Mouse (Mus musculus): ENCODE results near the gene Nupl1. TPM values are rescaled to one million over a fixed set of nuclear protein-coding genes. Genes with fewer than 3 reads are reported as not detected.

Gene Nupl1
- polyA plus RNA-seq (2011; ENCODE audit: insufficient read depth, insufficient read length, low replicate concordance, missing spikeins): 0.45 TPM in 1 of 2 replicates, not detected in the other

DNA sequence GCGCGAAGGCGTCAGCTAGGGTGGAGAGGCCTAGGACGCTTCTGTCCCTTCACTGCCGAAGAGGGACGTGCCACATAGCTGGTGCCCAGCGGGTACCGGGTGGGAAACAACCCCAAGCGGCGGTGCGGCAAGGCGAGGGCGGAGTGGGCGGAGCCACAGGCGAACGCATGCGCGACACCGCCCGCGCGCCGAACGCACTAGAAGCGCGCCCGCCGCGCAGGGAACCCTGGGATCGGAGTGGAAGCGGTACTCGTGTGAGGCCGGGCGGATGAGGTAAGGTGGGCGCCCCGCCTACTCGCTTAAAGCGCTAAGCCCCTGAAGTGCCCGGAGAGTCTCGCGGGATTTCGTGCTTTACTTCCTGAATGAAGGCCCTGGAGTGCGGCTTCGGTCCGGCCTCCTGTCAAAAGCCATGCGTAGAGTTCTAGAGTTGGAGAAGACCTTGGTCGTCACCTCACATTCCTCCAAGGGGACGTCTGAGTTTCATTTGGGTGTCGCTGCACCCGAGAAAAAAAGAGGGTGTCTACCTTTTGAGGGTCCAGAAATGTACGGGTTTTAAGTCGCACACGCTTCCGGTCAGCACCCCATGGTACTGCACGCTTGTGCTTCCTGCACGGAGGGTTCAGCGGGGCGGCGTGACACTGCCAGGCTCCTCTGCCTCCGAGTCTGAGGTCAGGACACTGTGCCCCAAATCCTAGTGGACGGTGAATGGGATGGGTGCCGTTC is at the start of gene Nupl1, which contains the start of gene Gm49336:
Nupl1 (minus strand) TSS at position 151 of the 723 bp plus-strand sequence.
Gm49336 (minus strand) TSS at position 227 of the 723 bp plus-strand sequence.
- Histone ChIP-seq H3K4me1 (ENCODE audit: control insufficient read depth, insufficient read depth, low read length) (no peaks in the 10 kb centered on the region; the same call in 1 of the 2 replicates), H3K27ac (ENCODE audit: control insufficient read depth, insufficient read depth, low read depth, low read length, poor library complexity) (peak within 1 kb of the TSS; percentile 85), H3K4me3 (replicated peaks; ENCODE audit: control insufficient read depth, low read depth, low read length) (peak within 1 kb of the TSS; percentile 96)
- under 1% methylated on average over 62 of the region's 62 CpGs for WGBS
- TF ChIP-seq CTCF (IDR thresholded peaks at IDR 0.05; ENCODE audit: control insufficient read depth, insufficient read depth, low read length): 0 out of 2 replicates have a peak, but pooled peaks have one; percentile 9
- peak; percentile 95 for TF ChIP-seq POLR2A (IDR thresholded peaks at IDR 0.05; ENCODE audit: borderline replicate concordance, control insufficient read depth, low read depth, low read length)

DNA sequence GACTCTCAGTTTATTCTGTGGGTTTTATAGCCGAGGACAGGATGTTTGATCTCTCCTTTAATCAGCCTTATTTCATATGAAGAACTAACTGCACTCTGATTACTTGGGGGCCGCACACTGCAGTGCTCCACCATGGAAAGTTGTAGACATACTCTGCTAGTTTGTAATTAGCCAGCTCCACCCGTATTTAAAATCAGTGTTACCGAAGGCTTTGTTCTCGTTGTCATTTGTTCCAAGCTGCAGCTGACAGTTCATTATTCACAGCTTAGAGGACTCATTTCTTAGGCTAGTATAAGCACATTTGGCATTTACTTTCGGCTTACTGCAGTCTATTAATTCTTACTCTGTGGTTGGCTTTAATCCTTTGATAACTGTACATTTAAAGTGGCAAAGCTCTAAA is 49.8 kb upstream of the Nupl1 start:
- H3K27ac ChIP-seq (ENCODE audit: control insufficient read depth, insufficient read depth, low read depth, low read length, poor library complexity): no peak overlapping the region
- TF ChIP-seq CTCF (IDR thresholded peaks at IDR 0.05; ENCODE audit: control insufficient read depth, insufficient read depth, low read length): no peak
- TF ChIP-seq POLR2A (IDR thresholded peaks at IDR 0.05; ENCODE audit: borderline replicate concordance, control insufficient read depth, low read depth, low read length): no peak
- H3K4me3 ChIP-seq (replicated peaks; ENCODE audit: control insufficient read depth, low read depth, low read length): no peak overlapping the region
- WGBS: 71% methylated on average over 6 of the region's 6 CpGs
- H3K4me1 ChIP-seq (ENCODE audit: control insufficient read depth, insufficient read depth, low read length): no peaks in the 10 kb centered on the region

DNA sequence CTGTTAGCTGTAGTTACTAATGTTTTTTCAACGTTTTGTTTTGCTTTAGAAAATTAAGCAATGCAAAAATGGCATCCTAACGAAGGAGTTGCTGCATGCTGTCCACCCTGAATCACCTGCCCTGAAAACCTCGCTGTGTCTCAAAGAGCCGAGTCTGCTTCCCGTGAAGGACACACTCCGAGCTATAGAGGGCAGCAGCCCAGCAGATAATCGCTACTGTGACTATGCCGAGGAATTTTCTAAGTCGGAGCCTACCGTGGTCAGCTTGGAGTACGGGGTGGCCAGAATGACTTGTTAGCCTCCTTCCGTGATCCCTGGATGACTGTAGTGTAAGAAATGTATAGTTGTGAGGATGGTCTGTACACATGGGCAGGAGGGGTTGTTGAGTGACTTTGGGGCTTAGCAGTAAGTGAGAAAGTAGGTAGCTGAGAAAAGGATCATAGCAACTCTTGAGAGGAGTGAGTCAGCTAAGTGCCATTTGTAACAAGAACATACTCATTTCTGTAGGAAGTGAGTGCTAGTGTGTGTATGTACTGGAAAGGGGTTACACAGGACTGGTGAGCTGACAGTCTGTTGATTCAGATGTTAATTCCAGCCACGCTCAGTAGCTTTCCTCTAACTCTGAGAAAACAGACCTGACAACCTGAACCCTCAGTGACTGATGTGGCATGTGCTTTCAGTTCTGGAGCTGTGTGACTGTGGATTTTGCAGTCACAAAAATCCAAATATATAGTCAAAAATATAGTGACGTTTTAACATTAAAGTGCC is 49.2 kb upstream of the Nupl1 start:
- Histone ChIP-seq H3K27ac (ENCODE audit: control insufficient read depth, insufficient read depth, low read depth, low read length, poor library complexity) (no peak overlapping the region), H3K4me1 (ENCODE audit: control insufficient read depth, insufficient read depth, low read length) (no peaks in the 10 kb centered on the region), H3K4me3 (replicated peaks; ENCODE audit: control insufficient read depth, low read depth, low read length) (no peak overlapping the region)
- 87% methylated on average over 14 of the region's 14 CpGs for WGBS
- TF ChIP-seq CTCF (IDR thresholded peaks at IDR 0.05; ENCODE audit: control insufficient read depth, insufficient read depth, low read length): no peak
- TF ChIP-seq POLR2A (IDR thresholded peaks at IDR 0.05; ENCODE audit: borderline replicate concordance, control insufficient read depth, low read depth, low read length): no peak

DNA sequence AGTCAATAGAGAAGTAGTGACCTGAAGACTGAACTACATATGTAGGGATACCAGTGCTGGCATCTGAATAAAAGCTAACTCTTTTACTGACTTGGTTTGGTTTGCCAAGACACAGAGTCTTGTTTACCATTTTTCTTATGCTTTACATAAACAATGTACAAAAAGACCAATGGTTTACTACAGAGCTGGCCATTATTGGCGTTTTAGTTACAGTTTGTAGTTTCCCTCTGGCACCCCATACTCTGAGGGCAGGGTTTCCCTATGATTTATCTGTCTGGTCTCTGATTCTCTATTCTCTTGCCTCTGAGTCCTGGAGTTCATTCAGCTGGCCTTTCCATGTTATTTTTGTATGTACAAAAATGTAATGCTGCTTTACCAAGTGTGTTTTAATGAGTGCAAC is 44.3 kb upstream of the Nupl1 start:
- 85% methylated on average over 1 of the region's 1 CpGs for WGBS
- Histone ChIP-seq H3K27ac (ENCODE audit: control insufficient read depth, insufficient read depth, low read depth, low read length, poor library complexity) (no peak overlapping the region), H3K4me3 (replicated peaks; ENCODE audit: control insufficient read depth, low read depth, low read length) (no peak overlapping the region), H3K4me1 (ENCODE audit: control insufficient read depth, insufficient read depth, low read length) (peaks cover 1% of the 10 kb centered on the region)
- no peak for TF ChIP-seq CTCF (IDR thresholded peaks at IDR 0.05; ENCODE audit: control insufficient read depth, insufficient read depth, low read length)
- no peak for TF ChIP-seq POLR2A (IDR thresholded peaks at IDR 0.05; ENCODE audit: borderline replicate concordance, control insufficient read depth, low read depth, low read length)

DNA sequence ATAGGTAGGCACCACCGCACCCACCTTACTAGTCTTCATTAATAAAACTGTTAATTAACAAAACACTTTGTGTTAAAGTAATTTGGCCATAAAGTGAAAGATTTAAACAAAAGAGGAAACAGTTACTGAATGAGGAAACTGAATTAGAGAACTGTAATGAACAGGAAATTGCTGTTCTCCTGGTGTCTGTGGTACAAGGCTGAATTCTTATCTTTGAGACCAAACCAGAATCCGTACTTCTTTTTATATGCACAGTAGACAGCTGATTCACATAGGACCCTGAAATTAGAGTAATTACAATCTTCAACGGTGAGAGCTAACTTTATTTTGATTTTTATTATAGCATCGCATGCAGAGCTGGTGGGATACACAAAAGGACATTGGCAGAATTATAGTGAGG is 39.1 kb upstream of the Nupl1 start:
- H3K27ac ChIP-seq (ENCODE audit: control insufficient read depth, insufficient read depth, low read depth, low read length, poor library complexity): no peak overlapping the region; the same call in 1 of the 2 replicates
- no peak overlapping the region for H3K4me3 ChIP-seq (replicated peaks; ENCODE audit: control insufficient read depth, low read depth, low read length)
- TF ChIP-seq POLR2A (IDR thresholded peaks at IDR 0.05; ENCODE audit: borderline replicate concordance, control insufficient read depth, low read depth, low read length): no peak
- WGBS: 18% methylated on average over 4 of the region's 4 CpGs
- peaks cover 1% of the 10 kb centered on the region for H3K4me1 ChIP-seq (ENCODE audit: control insufficient read depth, insufficient read depth, low read length)

DNA sequence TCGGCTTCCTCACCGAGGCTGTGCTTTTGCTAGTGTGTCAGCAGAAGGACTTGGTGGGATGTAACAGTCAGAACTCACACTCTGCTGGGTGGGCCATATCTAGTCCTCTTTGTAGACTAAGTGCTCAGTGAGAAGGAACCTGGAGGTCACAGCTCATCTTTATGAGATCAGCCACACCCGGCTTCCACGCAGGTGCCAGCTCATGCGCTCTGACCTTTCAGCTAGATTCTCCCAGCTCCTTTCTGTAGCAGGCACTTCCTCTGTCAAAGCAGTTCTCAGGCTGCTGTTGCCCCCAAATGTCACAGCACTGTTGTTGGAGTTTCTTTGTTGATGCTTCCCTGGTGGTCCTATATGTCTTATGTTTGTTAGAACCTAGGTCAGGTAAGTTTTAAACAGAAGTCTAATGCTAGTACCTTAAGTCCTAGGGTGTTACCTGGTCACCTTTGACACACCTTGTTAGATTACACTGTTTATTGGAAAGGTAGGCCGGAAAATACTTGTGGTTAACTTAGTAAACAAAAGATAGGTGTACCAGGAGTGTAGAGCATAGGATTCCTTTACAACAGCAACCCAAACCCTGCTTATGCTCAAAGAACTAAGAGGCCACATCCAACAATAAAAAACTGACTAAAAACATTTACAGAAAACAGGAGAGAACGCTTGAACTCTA is 35.1 kb upstream of the Nupl1 start:
- Histone ChIP-seq H3K4me1 (ENCODE audit: control insufficient read depth, insufficient read depth, low read length) (peaks cover 1% of the 10 kb centered on the region), H3K4me3 (replicated peaks; ENCODE audit: control insufficient read depth, low read depth, low read length) (no peak overlapping the region), H3K27ac (ENCODE audit: control insufficient read depth, insufficient read depth, low read depth, low read length, poor library complexity) (no peak overlapping the region)
- 81% methylated on average over 7 of the region's 7 CpGs for WGBS
- TF ChIP-seq CTCF (IDR thresholded peaks at IDR 0.05; ENCODE audit: control insufficient read depth, insufficient read depth, low read length) (no peak), POLR2A (IDR thresholded peaks at IDR 0.05; ENCODE audit: borderline replicate concordance, control insufficient read depth, low read depth, low read length) (no peak)

DNA sequence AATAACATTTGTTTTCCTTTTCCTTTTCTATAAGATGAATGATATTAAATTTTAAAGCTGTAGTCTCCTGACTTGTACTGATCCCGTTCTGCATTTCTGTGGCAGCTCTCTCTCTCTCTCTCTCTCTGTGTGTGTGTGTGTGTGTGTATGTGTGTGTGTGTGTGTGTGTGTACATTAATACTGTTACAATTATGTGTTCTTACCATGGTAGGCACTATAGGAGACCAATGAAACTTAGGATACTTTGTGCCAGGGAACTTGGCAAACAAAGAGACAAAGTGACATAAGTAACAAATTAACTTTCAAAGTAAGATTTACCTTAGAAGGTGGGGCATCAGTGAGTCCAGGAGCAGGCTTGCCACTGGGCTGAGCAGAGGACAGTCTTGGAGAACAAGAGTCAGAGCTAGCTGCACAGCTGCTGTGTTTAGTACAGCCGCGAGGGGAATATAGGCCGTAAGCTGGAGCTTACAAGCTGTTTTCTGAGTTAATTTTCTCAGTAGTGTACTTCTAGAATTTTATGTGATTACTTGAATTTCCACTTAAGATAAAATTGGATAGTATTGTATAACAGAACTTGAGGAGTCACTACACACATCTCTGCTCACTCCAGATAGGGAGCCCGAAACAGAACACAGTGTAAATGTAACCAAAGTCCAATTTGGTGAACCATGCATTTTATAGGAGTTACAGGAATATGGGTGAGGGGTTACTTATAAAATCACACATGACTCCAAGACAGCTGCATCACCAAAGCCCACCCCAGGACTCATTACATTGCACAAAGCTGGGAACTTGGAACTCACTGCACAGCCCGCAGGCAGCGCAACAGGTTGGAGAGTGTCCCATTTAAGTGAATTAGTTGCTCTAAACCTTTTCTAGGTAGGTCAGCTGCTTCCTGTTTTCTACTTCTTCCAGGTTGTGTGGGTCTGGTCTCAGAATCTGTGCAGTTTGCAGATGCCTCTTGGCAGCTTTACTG is 24.4 kb upstream of the Nupl1 start:
- TF ChIP-seq POLR2A (IDR thresholded peaks at IDR 0.05; ENCODE audit: borderline replicate concordance, control insufficient read depth, low read depth, low read length) (no peak), CTCF (IDR thresholded peaks at IDR 0.05; ENCODE audit: control insufficient read depth, insufficient read depth, low read length) (no peak)
- Histone ChIP-seq H3K27ac (ENCODE audit: control insufficient read depth, insufficient read depth, low read depth, low read length, poor library complexity) (no peak overlapping the region), H3K4me3 (replicated peaks; ENCODE audit: control insufficient read depth, low read depth, low read length) (no peak overlapping the region), H3K4me1 (ENCODE audit: control insufficient read depth, insufficient read depth, low read length) (peaks cover 2% of the 10 kb centered on the region; the same call in 1 of the 2 replicates)
- 91% methylated on average over 7 of the region's 7 CpGs for WGBS
